Mouse (Mus musculus) heart, embryonic 11.5 days (tissue): ENCODE results near the gene Fabp7. TPM values are rescaled to one million over a fixed set of nuclear protein-coding genes. Genes with fewer than 3 reads are reported as not detected.

Experiments
- ATAC-seq: fragments of 200-750 bp; cut with Nextera tagmentation; replicated peaks from 2 replicates; pipeline ENCODE4 v1.8.0; 2017; ENCODE audit warnings: moderate library complexity; ENCODE audit not compliant: insufficient number of reproducible peaks, low FRiP score, low TSS enrichment
- H3K27ac ChIP-seq: fragments of 300-500 bp; sonication (generic); 2 replicates; pipeline ENCODE4 v1.5.1; 2014; ENCODE audit warnings: mild to moderate bottlenecking, low read depth, low read length
- H3K27me3 ChIP-seq: fragments of 300-500 bp; sonication (generic); 2 replicates; pipeline ENCODE4 v1.6.1; 2014; ENCODE audit warnings: mild to moderate bottlenecking, low read length, mixed read lengths; ENCODE audit not compliant: control insufficient read depth, insufficient read depth
- H3K36me3 ChIP-seq: fragments of 300-500 bp; sonication (generic); 2 replicates; pipeline ENCODE4 v1.6.1; 2014; ENCODE audit warnings: mild to moderate bottlenecking, low read length, moderate library complexity, mixed read lengths; ENCODE audit not compliant: control insufficient read depth, insufficient read depth
- H3K4me1 ChIP-seq: fragments of 300-500 bp; sonication (generic); 2 replicates; pipeline ENCODE4 v1.6.1; 2014; ENCODE audit warnings: low read length; ENCODE audit not compliant: control insufficient read depth, insufficient read depth
- H3K4me2 ChIP-seq: fragments of 300-500 bp; sonication (generic); 2 replicates; pipeline ENCODE4 v1.6.1; 2014; ENCODE audit warnings: mild to moderate bottlenecking, moderate library complexity
- H3K4me3 ChIP-seq: fragments of 300-500 bp; sonication (generic); 2 replicates; pipeline ENCODE4 v1.5.1; 2014; ENCODE audit warnings: low read depth, low read length
- H3K9ac ChIP-seq: fragments of 300-500 bp; sonication (generic); 2 replicates; pipeline ENCODE4 v1.6.1; 2014; ENCODE audit warnings: mild to moderate bottlenecking, low read depth, low read length, moderate library complexity
- H3K9me3 ChIP-seq: fragments of 300-500 bp; sonication (generic); replicated peaks from 2 replicates; pipeline ENCODE4 v1.6.1; 2016; ENCODE audit warnings: low read length; ENCODE audit not compliant: control insufficient read depth
- WGBS: fragments of 180-500 bp; shearing (Covaris S2); extraction: QIAGEN DNeasy Blood & Tissue Kit; methylation state at CpG from one replicate; pipeline ENCODE4 v1.1.7; 2014; ENCODE audit not compliant: insufficient replicate concordance; 5-methylcytosine and 5-hydroxymethylcytosine counted together
- polyA plus RNA-seq: library from polyadenylated mRNA; unstranded; fragments of >200 nt; fragmentation: Nextera tagmentation; extraction: Ambion mirVana; gene quantifications from 2 replicates; pipeline ENCODE4 v1.2.1, GENCODE M21; 2014

Gene Fabp7
- polyA plus RNA-seq, 1 experiment from 2014 or later, result 3.9 TPM

GRCm38 (mm10) chr10:57815869-57816268 is 31.2 kb downstream of the Fabp7 start:
- WGBS, result 66% methylated on average over 6 of the region's 6 CpGs
- H3K9me3 ChIP-seq, result no peaks in the 10 kb centered on the region
- ATAC-seq, result no peak
- H3K27ac ChIP-seq, result no peak overlapping the region
- H3K27me3 ChIP-seq, result no peaks in the 10 kb centered on the region
- H3K4me3 ChIP-seq, result no peak overlapping the region
- H3K36me3 ChIP-seq, result no peaks in the 10 kb centered on the region
- H3K4me2 ChIP-seq, result no peak overlapping the region
- H3K9ac ChIP-seq, result no peak overlapping the region
- no peaks in the 10 kb centered on the region for H3K4me1 ChIP-seq

DNA sequence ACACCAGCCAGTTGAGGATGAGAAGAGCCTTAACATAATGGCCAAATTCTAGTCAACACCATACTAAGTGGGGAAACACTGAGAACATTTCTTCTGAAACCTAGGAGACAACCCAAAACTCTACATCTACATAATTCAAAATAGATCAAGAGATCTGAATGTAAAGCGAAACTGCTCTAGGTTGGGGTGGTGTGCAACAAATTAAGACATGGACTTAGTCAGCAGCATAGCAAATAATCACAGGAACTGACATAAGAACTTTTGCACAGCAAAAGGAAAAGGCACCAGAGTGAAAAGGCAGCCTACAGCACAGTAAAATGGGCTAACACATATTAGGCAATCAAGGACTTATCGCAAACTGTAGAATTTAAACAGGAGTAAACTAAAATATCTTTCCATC is 34.5 kb downstream of the Fabp7 start:
- Histone ChIP-seq H3K4me2 (no peak overlapping the region), H3K27ac (no peak overlapping the region), H3K27me3 (no peaks in the 10 kb centered on the region), H3K4me3 (no peak overlapping the region), H3K9me3 (no peaks in the 10 kb centered on the region), H3K36me3 (no peaks in the 10 kb centered on the region), H3K9ac (no peak overlapping the region), H3K4me1 (no peaks in the 10 kb centered on the region)
- no peak for ATAC-seq
- WGBS, result 85% methylated on average over 2 of the region's 2 CpGs

DNA sequence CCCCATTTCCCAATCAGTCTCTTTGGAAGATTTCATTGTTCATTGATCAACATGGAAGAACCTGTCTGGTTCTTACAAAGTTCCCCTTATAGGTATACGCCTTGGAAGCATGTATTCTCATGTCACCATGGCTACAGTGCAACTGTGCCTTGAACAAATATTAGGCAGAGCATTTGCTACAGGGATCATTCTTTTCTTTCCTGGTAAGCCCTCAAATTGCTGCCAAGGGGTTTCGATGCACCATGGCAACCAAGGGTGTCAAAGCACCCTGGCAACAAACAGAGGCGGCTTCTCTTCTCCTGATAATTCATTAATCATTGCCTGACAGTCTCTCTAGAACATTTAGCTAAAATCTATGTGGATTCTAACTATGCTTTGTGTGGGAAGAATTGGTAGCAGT is 37.8 kb downstream of the Fabp7 start:
- Histone ChIP-seq H3K9ac (no peak overlapping the region), H3K9me3 (no peaks in the 10 kb centered on the region), H3K27ac (no peak overlapping the region), H3K4me2 (no peak overlapping the region), H3K27me3 (no peaks in the 10 kb centered on the region), H3K4me3 (no peak overlapping the region), H3K36me3 (no peaks in the 10 kb centered on the region), H3K4me1 (no peaks in the 10 kb centered on the region)
- ATAC-seq, result no peak
- 48% methylated on average over 3 of the region's 3 CpGs for WGBS

- 66% methylated on average over 5 of the region's 5 CpGs for WGBS
- H3K4me3 ChIP-seq, result no peak overlapping the region
- ATAC-seq, result no peak
Observed at GRCm38 (mm10) chr10:57828649-57829048, 44.0 kb downstream of the Fabp7 start.

DNA sequence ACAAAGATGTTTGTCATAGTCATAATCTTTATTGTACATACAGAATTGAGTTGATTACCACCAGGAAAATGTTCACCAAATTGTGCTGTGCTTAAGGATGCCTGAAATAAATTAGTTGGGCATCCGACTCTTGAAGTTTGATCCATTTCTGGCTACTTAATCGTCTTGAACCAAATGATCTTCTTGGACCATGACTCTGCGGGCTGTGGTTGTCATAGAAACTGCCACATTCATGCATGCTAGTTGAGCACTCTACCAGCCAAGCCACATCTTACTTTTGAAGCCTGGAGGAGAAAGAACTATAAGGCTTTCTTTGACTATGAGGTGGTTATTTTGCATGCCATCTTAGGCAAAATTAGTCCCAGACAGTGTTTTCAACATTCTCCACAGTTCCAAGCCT is 44.9 kb downstream of the Fabp7 start:
- no peak for ATAC-seq
- 82% methylated on average over 3 of the region's 3 CpGs for WGBS

More at GRCm38 (mm10) chr10:57828649-57829048, 44.0 kb downstream of the Fabp7 start:
- Histone ChIP-seq H3K27ac (no peak overlapping the region), H3K4me2 (no peak overlapping the region), H3K4me1 (no peaks in the 10 kb centered on the region), H3K9me3 (no peaks in the 10 kb centered on the region), H3K27me3 (no peaks in the 10 kb centered on the region), H3K36me3 (no peaks in the 10 kb centered on the region), H3K9ac (no peak overlapping the region)

GRCm38 (mm10) chr10:57835094-57835493 is 50.4 kb downstream of the Fabp7 start:
- no peak overlapping the region for H3K4me3 ChIP-seq
- 87% methylated on average over 1 of the region's 1 CpGs for WGBS
- H3K9me3 ChIP-seq, result no peaks in the 10 kb centered on the region
- no peak overlapping the region for H3K27ac ChIP-seq
- no peak overlapping the region for H3K4me2 ChIP-seq
- H3K9ac ChIP-seq, result no peak overlapping the region
- H3K4me1 ChIP-seq, result no peaks in the 10 kb centered on the region
- H3K27me3 ChIP-seq, result no peaks in the 10 kb centered on the region
- ATAC-seq, result no peak
- no peaks in the 10 kb centered on the region for H3K36me3 ChIP-seq

More for the DNA sequence above, 44.9 kb downstream of the Fabp7 start:
- Histone ChIP-seq H3K27me3 (no peaks in the 10 kb centered on the region), H3K36me3 (no peaks in the 10 kb centered on the region), H3K4me1 (no peaks in the 10 kb centered on the region), H3K9me3 (no peaks in the 10 kb centered on the region), H3K4me2 (no peak overlapping the region), H3K27ac (no peak overlapping the region), H3K9ac (no peak overlapping the region), H3K4me3 (no peak overlapping the region)

DNA sequence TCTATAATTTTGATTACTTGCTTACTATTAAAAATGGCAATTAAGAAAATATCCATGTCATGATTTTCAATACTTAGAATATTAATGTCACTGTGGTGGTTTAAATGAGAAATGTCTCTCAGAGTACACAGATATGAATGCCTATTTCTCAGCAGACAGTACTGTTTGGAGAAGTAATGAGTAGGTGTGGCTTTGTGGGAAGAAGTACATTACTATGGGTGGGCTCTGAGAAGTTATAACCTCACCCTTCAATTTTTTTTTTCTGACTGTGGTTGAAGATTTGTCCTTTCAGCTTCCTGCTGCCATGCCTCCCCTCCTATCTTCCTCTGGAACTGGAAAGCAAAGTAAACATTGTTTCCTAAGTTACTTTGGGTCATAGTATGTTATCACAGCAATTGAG is 51.3 kb downstream of the Fabp7 start:
- Histone ChIP-seq H3K27me3 (no peaks in the 10 kb centered on the region), H3K36me3 (no peaks in the 10 kb centered on the region), H3K27ac (no peak overlapping the region), H3K4me1 (no peaks in the 10 kb centered on the region), H3K9ac (no peak overlapping the region), H3K4me2 (no peak overlapping the region), H3K4me3 (no peak overlapping the region), H3K9me3 (no peaks in the 10 kb centered on the region)
- ATAC-seq, result no peak

Other genes with a start within 250 kb of the Fabp7 start
- gene Pkib, start 152.9 kb upstream of the Fabp7 start, polyA plus RNA-seq, result 1.7 and 1.8 TPM in 2 replicates
- gene Smpdl3a, start 9.5 kb downstream of the Fabp7 start, polyA plus RNA-seq, result 18.5 and 19.4 TPM in 2 replicates